Mouse (Mus musculus): ENCODE data around the gene Cd101.

Gene Cd101

DNA sequence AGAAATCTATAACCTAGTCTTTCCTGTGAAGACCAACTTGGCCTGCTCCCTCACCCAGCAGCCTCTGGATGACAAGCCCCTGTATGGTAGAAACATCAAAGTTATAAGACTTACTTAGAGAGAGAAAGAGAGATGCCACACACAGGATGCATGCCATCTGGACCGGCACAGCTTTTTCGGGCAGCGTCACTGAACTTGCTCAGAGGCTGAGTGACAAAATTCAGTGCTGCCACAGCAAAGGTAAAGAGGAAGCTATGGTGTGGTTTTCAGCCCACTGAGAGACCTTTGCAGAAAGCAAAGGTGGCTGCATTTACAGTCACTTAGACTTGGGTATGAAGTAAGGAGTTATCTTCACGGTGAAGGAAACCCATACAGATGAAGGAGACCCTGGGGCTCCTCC is at the start of gene Cd101:
Cd101 (minus strand) TSS at position 218 of the 400 bp plus-strand sequence.
- DNase-seq (ENCODE audit: low spot score in 2 of 2): no peak

DNA sequence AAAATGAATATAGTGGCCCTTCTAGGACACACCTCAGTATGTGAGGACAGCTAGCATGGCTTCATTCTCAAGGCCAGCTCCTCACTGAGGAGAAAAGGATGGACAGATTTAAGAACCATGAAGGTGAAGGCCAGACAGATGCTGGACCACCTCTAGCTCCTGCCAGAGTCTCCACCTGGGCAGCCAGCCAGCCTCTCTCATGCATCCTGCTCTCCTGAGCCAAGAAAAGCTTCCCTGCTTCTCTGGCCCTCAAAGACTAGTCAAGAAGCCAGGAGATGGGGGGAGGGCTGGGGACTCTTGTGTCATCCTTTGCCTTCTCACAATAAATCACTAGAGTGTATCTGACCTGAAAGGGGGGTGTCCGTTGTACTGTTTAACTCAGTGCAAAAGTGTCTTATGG is 49.0 kb upstream of the Cd101 start:
- DNase-seq (ENCODE audit: low spot score in 2 of 2): no peak

DNA sequence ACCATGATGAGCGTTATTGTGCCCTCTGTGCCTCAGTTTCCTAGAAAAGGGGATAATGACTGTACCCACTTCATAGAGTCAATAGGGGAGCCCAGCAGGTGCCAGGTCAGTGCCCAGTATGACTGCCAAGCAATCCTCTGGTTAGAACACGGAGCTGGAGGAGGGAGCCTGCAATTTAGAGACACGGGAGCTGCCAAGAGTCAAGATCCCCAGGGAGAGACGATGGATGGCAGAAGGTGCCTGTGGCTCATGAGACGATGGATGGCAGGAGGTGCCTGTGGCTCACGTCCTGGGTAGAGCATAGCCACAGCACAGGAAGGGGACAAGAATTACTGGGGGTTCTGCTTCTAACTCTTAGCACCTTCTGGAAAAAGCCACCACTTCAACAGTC is 48.3 kb upstream of the Cd101 start:
- DNase-seq (ENCODE audit: low spot score in 2 of 2): no peak

DNA sequence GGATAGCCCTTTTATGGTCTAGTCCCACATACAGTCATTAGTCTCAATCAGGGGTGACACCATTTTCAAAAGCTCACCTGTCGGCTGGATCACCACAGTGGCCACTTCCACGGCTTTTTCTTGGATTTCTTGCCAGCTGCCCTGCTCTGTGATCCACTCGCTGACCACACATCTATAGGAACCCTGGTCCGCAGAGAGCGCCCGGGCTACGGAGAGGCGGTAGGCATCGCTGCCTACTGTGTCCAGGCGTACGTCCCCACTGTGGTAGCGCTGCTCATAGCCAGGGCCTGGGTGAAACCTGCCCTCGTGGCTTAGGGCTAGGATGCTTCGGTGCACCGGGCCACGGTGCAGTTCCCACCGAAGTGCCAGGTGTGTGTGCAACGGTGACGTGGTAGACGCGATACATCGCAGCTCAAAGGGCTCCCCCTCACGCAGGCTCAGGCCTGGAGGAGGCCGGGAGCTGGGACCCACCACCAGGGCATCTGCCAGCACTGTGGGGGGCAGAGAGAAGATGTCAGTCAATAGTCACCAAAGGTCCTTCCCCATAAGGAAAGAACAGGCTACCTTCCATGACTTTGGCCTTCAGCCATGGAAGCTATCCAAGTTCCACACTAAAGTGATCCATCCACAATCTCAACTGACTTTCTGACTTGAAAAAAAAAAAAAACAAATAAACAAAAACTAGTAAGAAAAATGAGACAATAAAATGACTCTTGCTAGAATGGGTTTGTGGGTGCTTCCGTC is 47.8 kb upstream of the Cd101 start:
- no peak for DNase-seq (ENCODE audit: low spot score in 2 of 2)

DNA sequence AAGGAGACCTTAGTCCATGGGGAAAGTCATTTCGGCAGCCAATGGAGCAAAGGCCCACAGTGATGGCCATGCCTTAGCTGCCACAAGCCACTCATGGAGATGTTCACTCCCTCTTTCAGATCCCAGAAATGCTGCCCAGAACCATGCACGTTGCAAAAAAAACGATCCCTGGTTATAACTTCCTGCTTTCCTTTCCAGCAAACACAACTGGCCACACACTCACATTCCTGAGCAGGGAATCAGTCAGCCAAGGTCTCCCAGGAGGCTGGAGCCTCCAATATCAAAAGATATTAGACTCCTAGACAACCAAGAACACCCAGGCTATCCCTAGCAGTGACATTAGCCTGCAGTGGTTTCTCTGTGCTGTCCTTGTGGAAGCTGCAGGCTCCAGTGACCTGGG is 46.5 kb upstream of the Cd101 start:
- DNase-seq (ENCODE audit: low spot score in 2 of 2): no peak

DNA sequence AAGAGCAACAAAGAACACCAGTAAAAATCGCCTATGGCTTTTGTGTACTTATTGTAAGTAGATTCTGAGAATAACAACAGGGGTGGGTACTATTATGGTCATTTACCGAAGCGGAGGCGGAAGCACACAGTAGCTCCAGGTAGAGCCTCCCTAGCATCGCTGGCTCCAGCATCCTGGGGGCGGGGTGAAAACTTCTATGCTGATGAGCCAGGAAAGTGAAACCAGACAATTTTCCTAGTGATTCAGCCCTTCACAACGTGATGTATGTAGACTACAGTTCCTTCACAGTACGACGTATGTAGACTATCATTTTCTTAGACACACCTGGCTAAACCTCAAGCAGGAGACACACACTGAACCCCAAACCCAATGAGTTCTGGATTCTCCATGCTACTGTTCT is 44.0 kb upstream of the Cd101 start:
- DNase-seq (ENCODE audit: low spot score in 2 of 2): peak in 1 of 2 experiments; percentile 15

DNA sequence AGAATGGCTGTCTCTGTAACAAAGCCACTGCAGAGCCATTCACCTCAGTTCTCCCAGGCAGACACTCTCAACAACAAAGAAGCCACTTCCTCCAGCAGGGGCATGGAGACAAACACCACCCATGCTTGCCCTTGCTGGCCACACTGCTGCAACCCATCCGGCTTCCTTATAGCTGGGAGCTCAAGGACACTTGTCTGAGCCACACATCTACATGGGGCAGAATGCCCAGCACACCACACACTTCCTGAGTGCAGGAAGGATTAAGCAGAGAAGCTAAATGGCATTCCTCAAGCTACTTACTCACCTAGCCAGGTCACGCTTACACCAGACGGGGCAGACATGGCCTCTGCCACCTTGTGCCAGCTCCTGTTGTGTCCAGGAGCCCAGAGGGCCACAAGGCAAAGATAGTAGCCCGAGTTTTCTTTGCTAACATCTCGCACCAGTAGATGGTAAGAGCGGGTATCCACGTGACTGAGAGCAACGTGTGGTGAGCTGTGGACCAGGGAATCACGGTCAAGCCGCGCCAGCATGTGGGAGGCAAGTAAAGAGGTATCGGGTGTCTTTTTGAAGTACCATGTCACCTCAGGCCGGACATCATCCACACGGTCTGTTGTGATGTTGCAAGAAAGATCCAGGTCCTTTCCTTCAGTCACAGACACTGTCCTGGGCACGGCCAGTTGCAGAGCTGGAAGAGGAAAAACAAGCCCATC is 43.3 kb upstream of the Cd101 start:
- no peak for DNase-seq (ENCODE audit: low spot score in 2 of 2)

DNA sequence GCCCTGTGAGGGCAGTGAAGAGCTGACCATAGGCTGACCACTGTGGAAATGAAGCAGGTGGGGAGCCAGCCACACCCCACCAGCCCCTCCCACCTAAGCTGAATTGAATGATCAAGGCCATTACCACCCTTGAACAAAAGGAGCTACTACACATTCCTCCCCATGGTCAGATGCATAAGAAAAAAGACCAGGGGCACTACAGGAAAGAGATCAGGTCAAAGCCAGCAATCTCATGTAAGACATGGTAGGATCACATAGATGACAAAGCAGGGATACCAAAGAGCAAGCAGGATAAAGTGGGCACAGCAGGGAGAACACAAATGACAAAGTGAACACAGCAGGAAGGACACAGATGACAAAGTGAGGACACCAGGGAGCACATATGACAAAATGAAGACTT is 42.2 kb upstream of the Cd101 start:
- DNase-seq (ENCODE audit: low spot score in 2 of 2): no peak

DNA sequence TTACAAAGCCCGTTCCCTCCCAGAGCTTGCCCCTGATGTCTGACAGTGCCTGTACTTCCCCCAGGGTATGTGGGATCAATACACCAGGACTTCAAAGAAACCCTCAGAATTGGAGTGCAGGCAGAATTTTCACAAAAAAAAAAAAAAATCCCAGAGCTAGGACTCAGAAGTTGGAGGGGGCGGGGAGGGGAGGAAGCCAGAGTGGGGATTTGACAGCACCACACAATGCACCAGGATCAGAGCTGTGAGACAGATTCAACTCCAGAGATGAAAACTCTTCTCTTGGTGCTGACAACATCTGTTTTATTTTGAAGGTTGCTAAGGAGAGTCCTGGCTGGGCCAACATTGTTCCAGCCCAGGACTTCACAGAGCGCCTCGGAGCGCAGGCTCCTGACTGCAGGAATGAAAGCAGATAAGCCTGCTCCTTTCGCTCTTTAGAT is 41.5 kb upstream of the Cd101 start:
- no peak for DNase-seq (ENCODE audit: low spot score in 2 of 2)

DNA sequence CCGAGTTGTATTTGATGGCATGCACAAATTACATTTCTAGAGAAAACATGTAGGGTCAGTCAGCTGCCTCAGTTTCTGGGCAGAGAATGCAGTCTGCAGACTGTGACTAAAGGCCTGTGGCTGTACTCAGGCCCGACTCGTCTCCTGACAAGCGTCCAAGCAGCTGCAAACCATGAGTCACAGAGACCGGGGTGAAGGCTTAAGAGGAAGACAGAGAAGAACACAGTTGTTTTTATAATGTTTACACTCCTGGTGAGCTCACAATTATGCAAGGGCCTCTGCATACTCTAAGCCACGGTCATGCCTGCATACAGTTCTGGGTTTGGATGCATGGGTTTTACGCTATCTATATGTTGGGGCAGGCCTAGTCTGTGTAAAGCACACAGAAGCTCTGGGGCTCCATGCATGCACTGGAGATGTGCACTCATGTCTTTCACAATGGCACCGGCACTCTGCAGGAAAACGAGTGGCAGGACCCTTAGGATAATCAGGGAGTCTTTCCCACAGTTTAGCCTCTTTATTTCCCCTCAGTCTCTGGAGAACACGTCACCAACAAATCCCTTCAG is 41.0 kb upstream of the Cd101 start:
- DNase-seq (ENCODE audit: low spot score in 2 of 2): no peak

DNA sequence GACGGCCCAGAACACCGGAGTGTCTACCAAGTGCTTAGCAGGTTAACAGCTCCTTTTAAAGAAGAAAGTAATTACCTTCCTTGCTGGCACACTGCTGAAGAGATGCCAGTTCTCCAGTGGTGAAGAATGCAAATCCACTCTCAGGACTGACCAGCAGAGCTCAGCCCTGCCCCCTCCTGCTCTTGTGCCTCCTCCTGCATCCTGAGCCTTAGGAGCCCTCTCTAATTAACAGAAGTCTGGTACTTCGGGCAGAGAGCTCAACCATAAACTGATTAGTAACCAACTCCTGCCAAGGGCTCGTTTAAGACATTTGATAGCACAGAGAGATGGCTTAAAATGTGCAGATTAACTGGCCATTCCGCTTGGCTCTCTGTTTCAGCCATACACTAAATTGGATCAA is 39.3 kb upstream of the Cd101 start:
- no peak for DNase-seq (ENCODE audit: low spot score in 2 of 2)

DNA sequence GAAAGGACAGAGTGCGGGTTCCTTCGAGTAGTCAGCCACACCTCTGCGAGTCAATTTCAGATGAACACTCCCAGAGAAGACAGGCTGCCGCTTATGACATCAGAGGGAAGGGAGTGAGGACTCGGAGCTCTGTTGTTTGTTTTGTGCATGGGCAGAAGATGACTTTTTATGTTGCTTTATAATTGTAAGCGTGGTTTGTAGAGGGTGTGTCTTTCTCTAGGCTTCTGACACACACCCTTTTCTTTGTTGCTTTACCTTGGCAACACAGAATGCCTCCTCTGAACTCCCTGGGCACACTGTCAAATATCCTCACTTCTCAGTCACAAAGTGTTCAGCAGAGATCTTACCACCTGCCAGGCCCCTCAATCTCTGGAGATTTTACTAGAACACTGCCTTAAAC is 36.8 kb upstream of the Cd101 start:
- DNase-seq (ENCODE audit: low spot score in 2 of 2): no peak

DNA sequence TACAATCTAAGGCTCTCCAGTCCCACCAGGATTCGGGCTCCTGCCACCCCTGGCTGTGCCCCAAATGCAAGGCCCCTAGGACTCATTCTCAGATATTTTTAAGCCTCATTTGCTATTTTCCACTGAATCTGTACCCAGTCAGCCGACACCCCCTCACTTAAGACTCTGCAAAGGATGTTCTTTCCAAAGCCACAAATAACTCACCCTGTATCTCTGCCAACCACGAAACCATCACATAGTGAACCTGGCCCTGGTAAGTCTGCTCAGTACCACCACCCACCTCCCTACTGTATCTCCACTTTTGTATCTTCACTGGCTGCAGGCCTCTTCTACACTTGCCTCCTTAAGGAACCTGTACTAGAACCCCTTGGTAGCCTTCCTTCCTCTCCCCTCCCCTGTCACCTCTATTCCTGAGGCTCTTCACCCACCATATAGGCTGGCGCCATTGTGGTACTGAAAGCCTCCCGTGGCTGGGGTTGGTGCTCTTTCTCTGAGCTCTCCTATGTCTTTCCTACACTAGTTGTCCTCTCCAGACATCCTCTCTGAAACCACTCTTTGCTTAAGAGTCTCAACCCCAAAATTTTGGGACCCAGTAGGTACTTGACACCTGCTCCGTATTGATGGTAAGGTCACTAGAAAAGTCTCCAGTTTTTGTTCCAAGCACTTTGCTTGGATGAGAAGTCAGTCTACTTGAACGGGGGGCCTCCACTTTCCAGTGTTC is 32.7 kb upstream of the Cd101 start:
- peak; percentile 39 to 58 for DNase-seq (ENCODE audit: low spot score in 2 of 2)

DNA sequence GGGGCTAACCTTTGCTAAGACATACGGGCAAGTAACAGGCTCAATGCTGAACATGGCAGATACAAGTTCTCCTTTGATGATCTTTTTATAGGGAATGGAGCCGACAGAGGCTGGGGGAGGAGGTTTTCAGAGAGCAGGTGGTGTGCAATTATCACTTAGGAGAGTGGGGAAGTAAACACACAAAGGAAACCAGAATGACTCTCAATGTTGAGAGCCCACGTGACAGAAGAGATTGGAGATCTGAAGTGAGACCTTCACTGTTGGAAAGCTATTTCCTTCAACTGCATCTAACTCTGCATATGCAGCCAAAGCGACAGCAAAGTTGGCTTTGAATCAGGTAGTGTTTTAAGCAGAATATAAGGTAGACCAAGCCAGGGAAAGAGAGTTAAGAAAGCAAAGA is 29.9 kb upstream of the Cd101 start:
- DNase-seq (ENCODE audit: low spot score in 2 of 2): peak in 1 of 2 experiments; percentile 30

DNA sequence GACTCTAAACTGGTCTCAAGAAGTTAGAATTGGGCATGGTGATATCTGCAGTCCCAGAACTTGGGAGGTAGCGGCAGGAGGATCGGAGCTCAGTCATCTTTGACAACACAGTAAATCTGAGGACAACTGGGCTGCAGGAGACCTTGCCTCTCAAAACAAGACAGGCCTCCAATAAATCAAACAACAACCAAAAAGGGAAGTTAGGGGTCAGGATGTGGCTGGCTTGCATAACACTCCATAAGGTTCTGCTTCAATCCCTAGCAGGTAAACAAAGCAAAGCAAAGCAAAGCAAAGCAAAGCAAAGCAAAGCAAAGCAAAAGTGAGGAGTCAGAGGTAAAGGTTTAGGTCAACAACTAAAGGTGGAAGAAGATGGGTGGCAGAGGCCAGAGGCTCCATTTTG is 28.8 kb upstream of the Cd101 start:
- DNase-seq (ENCODE audit: low spot score in 2 of 2): no peak

DNA sequence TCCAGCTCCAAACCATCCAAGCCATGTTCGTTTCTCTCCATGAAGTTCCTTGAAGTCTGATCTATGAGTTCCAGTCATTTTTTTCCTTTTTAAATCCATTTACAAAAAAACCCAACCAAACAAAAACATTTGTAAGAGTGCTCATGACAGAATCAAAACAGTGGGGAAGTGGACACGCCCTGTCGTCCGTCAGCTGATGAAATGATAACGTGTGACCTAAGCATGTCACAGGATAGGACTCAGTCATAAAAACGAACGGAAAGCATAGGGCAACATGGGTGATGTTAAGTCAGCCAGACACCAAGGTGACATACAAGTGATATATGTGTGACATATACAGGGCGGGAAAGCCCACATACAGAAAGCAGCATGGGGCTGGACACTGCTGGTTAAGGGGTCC is 25.9 kb upstream of the Cd101 start:
- no peak for DNase-seq (ENCODE audit: low spot score in 2 of 2)

DNA sequence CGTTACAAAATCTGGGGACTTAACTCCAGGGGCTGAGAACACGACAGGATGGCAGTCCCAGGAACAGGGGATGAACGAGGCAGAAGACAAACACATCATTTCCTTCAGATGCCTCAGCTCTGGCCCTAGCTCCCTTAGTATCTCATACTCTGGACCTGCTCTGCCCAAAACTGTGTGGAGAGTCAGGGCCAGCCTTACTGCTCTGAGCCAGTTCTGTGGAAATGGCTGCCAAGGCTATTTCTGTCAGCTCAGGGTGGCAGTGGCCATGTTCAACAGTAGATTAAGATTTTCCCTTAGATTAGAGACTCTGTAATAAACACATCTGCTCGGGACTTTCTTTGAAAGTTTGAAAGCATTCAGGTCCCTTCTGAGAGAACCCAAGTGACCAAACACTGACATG is 22.2 kb upstream of the Cd101 start:
- DNase-seq (ENCODE audit: low spot score in 2 of 2): no peak

DNA sequence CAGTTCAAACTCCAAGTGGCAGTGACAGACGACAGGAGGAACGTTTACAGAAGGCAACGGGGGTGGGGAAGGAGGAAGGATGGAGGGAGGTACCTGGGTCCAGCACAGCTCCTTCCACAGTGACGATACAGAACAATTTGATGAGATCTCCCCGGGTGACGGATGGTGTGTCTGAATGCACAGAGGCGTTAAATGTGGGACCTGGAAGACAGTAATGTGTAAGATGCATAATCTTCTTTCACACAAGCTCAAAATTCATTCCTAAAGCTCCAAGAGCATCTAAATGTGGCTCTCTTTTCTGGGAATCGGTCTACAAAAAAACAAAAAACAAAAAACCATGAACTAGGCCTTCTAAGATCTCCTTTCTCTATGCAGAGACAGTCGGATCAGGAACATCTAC is 20.6 kb upstream of the Cd101 start:
- DNase-seq (ENCODE audit: low spot score in 2 of 2): no peak

DNA sequence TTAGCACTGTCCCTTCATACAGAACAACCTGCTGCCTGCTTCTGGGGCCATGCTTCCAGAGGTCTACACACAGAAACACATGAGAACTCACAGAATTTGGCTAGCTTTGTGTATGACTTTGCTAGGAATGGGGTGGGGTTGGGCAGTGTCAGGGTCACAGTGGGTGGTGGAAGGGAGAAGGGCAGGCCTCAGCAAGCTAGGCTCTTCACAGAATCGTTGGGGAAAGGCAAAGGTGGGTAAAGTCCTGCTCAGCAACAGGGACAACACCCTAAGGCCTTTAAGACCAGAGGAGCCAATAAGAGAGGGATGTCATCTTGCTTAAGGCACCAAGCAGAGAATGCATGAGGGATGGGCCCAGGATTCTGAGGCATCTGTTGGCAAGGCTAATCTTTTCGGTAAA is 19.4 kb upstream of the Cd101 start:
- DNase-seq (ENCODE audit: low spot score in 2 of 2): no peak

DNA sequence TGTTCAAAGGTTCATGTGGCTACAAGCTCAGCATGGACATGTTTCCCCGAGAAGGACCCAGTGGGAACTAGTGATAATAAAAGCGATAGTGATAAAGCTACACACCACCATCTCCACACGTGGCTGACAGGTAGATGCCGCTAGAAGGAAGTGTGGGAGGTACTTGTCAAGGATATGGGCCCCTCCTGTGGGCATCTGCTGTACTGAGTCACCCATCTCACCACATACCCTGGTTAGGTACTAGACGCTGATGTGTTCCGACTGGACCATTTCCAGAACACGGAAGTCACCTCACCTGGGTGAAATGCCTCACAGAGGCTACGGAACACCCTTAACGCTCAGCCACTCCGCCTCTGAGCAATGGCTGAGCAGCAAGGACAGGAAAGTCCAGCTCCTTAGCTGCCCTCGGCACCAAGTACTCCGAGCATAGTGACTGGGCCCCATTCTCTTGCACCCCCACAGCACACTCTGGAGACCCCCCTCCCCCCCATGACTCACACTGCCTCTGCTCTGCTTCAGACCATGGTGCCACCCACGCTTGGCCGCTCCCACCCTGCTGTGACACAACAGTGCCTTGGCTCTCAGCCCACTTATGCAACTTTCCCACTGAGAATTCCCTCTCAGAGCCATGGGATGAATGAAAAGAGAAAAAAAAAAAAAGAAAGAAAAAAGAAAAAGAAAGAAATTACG is 18.4 kb upstream of the Cd101 start:
- peak; percentile 69 to 83 for DNase-seq (ENCODE audit: low spot score in 2 of 2)

DNA sequence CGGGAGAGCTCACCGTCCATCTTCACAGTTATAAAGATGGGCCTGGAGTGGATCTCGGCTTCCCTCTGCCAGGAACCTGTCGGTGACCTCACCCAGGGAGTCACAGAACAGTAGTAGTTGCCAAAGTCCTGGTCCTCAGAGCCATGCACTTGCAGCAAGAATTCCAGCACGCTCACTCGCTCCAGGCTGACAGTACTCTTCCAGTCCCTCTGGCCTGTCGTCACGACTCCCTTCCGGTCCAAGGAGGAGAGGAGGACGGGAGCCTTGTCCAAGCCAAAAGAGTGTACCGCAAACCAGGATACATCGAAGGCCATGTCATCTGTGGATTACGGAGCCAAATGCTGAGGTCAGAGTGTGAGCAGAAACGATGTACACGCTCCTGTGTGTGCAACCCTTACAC is 16.1 kb upstream of the Cd101 start:
- DNase-seq (ENCODE audit: low spot score in 2 of 2): no peak

DNA sequence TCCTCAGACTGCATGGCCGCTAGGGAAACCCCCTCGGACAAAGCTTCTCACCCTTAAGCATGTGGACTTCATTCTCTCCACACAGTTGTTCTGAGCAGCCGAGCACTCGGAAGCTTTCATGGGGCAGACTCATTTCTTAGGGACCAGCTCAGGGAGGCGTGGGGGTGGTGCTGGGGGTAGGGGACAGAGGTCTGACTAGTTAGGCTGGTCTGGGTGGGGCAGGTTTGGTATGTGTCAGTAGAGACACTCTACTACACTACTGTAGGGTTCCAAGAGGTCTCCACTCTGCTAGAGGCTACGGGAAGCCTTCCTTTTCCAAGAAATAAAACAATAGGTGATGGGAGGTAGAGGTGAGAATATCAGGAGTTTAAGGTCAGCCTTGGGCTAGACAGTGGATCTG is 15.3 kb upstream of the Cd101 start:
- no peak for DNase-seq (ENCODE audit: low spot score in 2 of 2)
